Mouse (Mus musculus) c-Kit-positive CD71-negative TER-119-negative erythroid progenitor cells, embryonic 14.5 days (primary cell): Measurements from ENCODE around the gene Nupl2.

Experiments
- DNase-seq: peaks from one replicate; pipeline ENCODE4 v3.0.0-alpha.2; 2013; ENCODE audit warnings: low read depth

Gene Nupl2

GRCm38 (mm10) chr5:24213861-24214546 lies 49.2 kb downstream of the Nupl2 start:
- DNase-seq = no peak

- DNase-seq = no peak
Observed at GRCm38 (mm10) chr5:24214547-24214878, 49.8 kb downstream of the Nupl2 start.

DNA sequence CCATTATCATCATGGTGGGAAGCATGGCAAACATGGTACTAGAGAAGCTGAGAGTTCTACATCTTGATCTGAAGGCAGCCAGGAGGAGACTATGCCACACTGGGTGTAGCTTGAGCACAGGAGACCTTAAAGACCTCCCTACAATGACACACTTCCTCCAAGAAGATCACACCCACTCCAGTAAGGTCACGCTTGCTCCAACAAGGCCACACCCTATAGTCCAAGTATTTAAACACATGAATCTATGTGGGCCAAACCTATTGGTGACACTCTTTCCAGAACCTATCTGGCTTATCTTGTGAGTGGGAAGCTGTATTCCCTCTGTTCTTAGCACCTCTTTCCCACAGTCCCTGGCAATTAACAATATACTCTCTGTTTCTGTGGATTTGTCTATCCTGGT lies 50.1 kb downstream of the Nupl2 start:
- no peak for DNase-seq
